Mouse (Mus musculus): ENCODE results near the gene Cox7c.

Cox7c gene

GRCm38 (mm10) chr13:86046254-86046951, at the start of gene Cox7c:
TSS of gene Cox7c (minus strand) at chr13:86046904.
- DNase-seq = peak; percentile 92 to 93

DNA sequence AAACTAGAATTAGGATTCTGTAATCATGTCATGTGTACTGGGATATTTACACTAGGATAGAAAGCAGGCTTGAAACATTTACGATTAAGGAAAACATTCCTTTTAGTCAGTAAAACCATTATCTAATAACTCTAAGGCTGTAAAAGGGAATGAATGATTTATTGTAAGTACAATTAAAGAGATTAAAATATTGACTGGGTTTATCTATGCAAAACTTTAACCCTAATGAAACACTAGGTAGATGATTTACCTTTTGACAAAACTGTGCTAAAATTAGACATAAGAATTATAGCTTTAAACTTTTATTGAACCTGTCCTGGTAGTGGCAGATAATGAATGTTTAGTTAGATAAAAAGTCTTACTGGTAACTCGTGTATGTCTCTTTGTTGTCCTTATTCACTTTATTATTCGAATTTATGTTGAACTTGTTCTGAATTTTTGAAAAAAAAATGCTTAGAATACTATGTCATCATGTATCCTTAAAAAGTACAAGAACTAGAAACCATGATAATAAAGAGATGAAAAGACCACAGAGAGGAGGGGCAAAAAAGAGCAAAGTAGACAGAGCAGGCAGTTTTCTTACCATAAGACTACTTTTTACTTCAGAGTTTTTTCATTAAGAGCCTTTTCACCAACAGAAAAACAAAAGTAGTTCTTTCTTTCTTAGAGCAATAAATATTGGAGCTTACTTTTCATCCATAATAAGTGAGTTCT, 21.5 kb upstream of the Cox7c start:
- DNase-seq = no peak

DNA sequence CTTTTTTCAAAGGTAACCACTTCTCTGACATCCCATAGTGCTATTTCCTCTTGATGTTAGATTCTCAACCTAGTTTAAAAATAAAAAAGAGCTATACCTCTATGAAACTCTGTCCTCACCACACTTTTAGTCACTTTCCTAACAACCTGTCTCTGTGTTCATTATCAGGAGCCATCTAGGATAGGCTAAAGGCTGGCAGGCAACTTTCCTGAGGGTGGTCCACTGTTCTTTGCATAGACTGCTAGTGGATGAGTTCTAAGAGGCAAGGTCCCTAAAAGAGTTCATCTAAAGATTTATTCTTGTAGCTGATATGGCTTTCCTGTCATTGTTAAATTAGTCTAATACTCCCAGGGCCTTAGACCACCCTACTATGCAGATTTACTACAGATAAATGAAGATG, 20.8 kb upstream of the Cox7c start:
- DNase-seq = no peak

DNA sequence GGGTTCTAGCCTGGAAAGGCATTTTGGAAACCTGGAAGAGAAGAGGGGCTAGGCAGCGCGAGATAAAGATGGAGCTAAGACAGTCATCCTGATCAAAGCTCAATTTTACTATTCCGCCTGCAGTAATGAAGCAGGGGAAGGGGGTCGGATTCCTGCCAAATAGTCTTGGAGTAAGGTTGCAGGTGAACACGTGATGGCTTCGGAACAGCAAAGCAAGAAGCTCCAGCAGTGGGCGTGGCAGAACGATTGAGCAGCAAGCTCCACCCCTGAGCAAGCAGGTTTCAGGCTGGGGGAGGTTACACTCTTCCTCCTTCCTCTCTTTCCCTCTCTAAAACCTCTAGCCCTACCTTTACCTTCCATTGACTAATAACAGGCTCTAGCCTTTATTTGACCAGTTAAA, 7.4 kb upstream of the Cox7c start:
- DNase-seq = peak in 1 of 2 experiments; percentile 7

DNA sequence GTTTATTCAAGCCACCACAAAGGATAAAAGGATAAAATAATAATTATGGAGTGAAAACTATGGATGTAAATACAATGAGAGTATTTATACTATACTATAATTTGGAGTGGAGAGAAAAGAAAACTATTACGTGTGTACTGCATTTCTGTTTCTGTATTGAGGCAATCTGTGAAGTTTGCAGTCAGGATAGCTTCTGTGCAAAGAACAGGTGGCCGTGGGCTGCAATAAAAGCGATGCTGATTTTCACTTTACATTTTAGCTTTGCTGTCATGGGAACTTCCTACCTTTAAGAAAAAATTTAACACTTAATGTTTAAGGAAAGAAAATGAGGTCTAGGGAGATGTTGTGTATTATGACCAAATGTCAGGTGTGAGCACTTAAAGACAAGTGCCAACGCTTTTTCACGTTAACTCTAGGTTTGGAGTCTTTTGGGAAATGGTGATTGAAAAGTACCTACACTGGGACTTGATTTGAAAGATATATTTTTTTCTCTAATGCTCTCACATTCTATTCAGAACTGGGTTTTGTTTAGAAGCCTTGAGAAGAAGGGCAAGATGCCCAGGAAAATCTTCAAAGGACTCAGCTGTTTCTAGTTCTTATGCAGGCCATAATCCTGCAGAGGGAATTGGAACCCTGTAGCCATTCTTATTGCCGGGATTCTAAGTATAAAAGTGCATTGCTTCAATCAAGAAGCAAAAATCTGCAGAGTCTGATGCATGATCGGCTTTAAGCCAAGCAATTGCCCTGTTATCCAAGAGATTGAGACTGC, 41.6 kb downstream of the Cox7c start:
- no peak for DNase-seq

Data from kidney, adult 8-10 months (tissue).